Mouse (Mus musculus) cerebellum, postnatal 14 days (tissue): ENCODE measurements around the gene Ntan1.

Source experiments
- DNase-seq, 2 experiments: peaks; one replicate each; pipeline ENCODE4 v3.0.0; 2021; ENCODE audit warnings: mixed read lengths in 2 of 2

The Ntan1 gene

DNA sequence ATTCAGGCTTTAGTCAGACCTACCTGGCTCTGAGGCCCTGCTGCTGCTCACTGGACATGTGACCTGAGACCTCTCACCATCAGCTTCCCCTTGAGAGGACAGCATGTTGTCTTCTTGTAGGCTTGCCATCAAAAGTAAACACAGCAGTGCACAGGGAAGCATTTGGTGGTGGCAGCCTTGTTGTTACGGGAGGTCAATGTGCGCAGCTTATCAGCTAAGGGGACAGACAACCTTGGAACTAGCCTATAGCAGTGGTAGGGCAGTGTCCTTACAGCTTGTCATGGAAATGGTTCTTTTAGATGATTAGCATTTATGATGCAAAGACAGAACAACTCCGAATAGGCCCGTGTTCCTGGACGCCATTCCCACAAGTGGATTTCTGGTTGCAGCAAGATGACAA lies 15.7 kb downstream of the Ntan1 start:
- DNase-seq, result no peak

DNA sequence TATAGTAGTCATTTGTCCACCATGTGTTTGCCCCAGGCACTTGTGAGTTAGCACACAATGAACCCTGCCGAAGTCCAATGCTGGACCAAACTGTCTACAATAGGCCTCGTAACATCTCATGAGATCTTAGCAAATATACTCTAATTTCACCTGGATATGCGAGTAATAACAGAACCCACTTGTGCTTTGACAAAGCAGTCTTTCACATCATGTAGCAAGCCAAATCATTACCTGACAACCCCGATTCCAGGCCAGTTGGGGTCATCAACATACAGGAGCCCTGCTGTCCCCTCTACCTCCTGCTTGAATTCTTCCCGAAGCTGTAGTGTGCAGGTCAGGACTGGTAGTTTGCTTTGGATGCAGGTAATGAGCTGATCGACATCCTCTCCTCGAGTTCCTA lies 21.4 kb downstream of the Ntan1 start:
- DNase-seq, result no peak

DNA sequence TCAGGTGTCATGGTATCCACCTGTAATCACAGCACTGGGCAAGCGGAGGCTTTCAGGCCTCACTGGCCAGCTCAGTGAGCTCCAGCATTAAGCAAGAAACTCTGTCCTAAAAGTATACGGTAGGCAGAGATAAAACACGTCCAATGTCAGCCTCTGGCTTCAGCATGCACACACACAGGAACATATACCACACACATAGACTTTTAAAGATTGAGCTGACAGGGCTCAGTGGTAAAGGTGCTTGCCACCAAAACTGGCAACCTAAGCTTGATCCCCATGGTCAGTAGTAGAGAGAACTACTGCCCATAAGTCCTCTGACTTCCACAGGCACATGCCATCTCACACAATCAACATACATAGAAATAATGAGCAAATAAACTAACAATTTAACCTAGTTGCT lies 22.3 kb downstream of the Ntan1 start:
- DNase-seq, result no peak

DNA sequence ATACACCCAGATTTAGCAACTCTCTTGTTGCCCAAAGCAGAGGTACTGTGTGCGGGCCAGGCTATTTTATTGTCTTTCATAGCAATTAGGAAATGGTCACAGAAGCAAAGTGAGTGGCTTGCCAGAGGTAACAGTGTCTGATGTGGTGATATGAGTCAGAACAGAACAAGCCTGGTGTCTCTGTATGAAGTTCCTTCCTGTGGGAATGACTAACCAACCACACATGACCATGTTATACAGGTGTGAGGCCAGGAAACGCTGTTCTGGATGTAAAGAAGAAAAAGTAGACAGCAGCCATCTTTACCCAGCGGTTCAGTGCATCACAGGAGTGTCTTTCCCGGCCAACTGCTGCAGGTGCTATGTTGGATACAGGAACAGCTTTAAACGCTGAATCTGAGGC lies 26.4 kb downstream of the Ntan1 start:
- no peak for DNase-seq

DNA sequence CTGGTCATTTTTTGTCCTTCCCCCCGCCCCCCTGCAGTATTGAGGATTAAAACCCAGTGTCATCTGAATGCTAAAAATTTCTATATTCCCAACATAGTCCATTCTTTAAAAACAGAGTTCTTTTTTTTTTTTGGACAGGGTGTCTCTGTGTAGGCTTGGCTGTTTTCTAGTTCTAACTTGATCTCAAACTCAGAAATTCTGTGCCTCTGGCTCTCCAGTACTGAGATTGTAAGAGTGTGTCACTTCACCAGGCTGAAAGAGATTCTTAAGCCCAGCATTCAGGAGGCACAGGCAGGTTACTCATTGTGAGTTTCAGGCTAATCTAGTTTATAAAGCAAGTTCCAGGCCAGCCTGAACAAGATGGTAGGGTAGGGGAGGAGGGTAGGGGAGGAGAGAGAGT lies 28.0 kb downstream of the Ntan1 start:
- no peak for DNase-seq

DNA sequence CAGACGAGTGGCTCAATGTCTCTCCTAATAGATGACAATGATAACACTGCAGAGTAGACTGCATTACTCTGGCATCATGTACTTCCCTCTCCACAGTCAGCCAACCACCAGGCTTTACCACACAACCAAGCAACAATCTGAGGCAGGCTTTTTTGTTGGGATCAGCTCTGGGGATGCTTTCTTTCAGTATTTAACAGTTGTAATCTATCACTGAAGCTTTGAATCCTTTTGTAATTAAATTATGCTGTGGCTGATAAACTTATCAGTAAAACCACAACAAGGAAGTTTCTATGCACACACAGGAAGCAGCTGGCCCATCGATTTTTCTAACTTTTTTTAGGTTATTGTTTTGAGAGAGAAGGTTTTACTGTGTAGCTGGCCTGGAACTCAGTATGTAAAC lies 29.7 kb downstream of the Ntan1 start:
- DNase-seq, result no peak

DNA sequence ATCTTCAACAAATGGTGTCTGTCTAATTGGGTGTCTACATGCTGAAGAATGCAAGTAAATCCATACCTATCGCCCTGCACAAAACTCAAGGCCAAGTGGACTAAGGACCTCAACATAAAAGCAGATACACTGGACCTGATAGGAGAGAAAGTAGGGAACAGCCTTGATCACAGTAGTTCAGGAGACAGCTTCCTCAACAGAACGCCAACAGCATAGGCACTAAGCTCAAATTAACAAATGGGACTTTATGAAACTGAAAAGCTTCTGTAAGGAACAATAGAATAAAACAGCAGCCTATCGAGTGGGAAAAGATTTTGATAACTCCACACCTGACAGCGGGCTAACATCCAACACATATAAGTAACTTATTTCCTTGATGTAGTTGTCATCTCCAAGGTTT lies 32.8 kb downstream of the Ntan1 start:
- DNase-seq, result no peak

DNA sequence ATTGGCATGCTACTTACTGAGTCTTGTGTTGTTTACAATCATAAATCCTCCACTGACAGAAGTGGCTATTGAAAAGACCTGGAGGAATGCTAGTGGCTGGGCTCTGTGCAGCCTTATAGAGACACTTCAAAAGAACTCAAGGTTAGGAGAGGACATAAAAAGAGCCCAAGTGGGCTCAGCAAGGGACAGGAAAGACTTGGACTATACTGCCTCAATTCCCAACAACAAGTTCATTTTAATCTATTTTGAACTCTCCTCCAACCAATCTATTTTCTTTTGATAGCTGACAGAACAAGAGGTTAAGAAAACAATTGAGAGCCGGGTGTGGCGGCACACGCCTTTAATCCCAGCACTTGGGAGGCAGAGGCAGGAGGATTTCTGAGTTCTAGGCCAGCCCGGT lies 35.2 kb downstream of the Ntan1 start:
- DNase-seq, result no peak

DNA sequence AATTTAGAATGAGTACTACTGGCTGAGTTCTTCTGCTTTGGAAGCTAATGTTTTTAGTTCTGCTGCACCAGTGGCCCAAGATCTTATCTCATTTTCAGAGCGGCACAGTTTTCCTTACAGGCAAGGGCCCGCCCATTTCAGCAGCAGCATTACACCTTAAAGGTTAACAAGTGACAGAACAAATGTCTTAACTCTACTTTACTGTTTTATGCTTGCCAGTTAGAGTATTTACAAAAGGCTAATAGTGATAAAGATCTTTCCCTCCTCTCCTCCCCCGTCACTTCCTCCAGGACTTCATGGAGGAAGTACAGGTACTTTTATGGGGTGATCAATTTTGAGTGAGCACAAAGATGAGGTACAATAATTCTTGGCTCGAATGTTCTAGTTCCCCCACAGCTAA lies 47.4 kb downstream of the Ntan1 start:
- DNase-seq, result no peak

DNA sequence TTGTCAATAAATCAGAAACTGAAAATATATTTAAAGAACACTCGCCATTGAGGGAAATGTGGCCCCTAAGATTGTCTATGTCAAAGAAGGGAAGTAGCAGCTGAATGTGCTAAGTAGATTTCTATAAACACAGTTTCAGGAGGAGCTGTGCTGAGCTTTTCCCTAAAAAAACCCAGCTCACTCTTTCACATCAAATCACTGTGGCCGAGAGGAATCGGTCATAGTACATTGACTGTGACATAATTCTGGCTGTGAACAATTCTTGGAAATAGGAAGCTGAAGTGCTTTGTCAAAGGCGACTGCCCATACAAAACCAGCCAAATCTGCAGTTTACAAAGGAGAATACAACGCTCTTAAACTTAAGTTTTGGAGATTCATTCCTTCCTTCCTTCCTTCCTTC lies 48.0 kb downstream of the Ntan1 start:
- no peak for DNase-seq

DNA sequence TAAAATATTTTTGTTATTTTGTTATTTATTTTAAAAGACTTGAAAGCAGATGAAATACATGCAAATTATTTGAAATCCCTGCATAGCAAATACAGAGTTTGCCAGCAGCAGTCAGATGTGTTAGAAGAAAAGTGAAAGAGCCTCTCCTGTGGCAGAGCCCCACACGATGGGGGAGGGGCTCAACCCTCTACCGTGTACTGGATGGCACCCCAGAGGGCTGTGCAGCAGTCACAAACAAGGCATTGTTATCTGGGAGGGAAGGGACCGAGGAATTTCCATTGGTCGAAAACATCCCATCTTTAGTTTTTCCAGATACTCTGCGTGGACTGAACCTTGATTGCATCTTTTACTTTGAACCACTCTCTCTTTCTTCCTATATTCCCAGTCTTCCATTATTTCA lies 48.8 kb downstream of the Ntan1 start:
- peak; percentile 11 to 26 for DNase-seq

DNA sequence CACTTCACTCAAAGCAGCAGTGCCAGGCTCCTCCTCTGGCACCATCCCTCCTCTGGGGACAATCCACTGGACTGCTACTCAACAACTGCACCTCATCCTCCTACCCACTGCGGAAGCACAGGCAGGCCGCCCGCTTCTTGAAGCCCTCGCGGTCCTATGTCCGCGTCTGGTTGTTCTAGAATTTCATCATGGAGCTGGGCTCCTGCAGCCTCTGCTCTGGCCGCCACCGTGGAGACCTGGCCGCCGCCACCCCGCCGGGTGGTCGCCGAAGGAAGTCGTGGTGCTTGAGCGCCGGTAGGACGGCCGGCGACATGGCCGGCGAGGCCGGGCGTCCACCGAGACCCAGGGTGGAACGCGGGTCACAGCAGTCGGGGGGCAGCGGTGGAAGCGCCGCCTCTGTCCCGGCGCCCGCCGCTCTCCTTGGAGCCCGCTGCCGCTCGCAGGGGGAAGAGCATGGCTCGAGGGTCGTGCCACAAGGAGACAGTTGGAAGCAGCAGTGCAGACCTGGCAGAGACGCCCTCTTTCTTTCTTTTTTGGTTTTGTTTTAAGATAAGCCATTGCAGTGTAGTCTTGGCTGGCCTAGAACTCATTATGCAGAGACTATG lies 49.4 kb downstream of the Ntan1 start:
- DNase-seq, result peak; percentile 15 to 22

DNA sequence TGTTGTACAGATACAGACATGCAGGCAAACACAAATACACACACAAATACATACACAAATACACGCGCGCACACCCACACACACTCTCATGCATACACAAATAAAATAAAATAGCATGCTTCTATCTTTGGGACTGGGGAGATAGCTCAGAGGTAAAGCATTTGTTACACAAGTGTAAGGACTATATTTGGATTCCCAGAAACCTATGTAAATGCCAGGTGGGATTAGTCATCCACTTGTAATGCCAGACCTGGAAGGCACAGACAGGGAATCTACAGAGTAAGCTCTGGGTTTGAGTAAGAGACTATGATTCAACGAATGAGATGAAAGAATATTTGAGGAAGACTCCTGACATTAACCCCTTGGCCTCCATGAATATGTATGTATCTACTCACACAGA lies 56.8 kb downstream of the Ntan1 start:
- no peak for DNase-seq

DNA sequence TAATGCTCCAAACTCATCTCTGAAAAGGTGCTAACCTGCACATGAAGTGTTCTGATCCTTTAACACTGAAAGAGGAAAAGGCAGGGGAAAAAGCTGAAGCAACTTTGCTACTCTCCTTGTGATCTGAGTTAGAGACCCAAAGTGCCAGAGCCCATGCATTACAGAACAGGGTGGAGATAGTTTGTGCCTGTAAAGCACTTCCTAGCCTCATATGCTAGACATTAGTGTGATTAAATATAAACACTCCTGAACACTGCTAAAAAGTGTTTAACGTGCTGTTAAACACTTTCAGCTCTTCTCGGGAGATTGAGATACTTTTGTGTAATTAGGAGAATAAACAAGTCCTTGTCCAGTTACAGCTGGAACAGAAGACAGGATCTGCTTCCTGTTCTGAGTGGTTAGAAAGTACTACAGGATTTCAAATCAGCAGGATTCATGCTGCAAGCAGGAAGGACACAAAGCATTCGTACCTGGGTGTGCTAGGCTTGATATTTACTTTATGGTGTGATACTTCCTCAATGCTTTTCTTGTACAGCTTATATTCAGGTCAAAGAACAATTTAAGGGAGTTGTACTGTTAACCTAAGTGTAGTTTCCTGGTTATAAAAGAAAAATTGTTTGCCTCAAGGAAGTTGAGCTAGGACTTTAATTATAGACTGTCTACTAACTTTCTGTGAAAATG lies 64.6 kb downstream of the Ntan1 start:
- no peak for DNase-seq
